Mouse (Mus musculus) ovary, postnatal 36 days (tissue): ENCODE results near the gene Aftph.
A peak's percentile ranks its signal among the peaks of the same experiment; 100 is the strongest.
"Not testable (repeated sequence)": the region's sequence is repeated elsewhere in the genome, so short reads cannot be mapped to it uniquely, and the experiment has no call there.

Source experiments
- DNase-seq: peaks from one replicate; pipeline ENCODE4 v3.0.0; 2022; ENCODE audit warnings: low spot score, mixed read lengths

Gene Aftph

GRCm38 (mm10) chr11:20741201-20742100 lies at the start of gene Aftph:
TSS of gene Aftph (minus strand) at chr11:20741589.
- DNase-seq = peak; percentile 98

- no peak for DNase-seq
Observed at GRCm38 (mm10) chr11:20789015-20789414, 47.6 kb upstream of the Aftph start.

GRCm38 (mm10) chr11:20788070-20788469 lies 46.7 kb upstream of the Aftph start:
- DNase-seq = no peak

GRCm38 (mm10) chr11:20786191-20786590 lies 44.8 kb upstream of the Aftph start:
- no peak for DNase-seq

GRCm38 (mm10) chr11:20785186-20785585 lies 43.8 kb upstream of the Aftph start:
- no peak for DNase-seq

GRCm38 (mm10) chr11:20784776-20785175 lies 43.4 kb upstream of the Aftph start:
- no peak for DNase-seq

- no peak for DNase-seq
Observed at GRCm38 (mm10) chr11:20783467-20783866, 42.1 kb upstream of the Aftph start.

- DNase-seq = no peak
Observed at GRCm38 (mm10) chr11:20782620-20783019, 41.2 kb upstream of the Aftph start.

GRCm38 (mm10) chr11:20780312-20780711 lies 38.9 kb upstream of the Aftph start:
- DNase-seq = no peak

GRCm38 (mm10) chr11:20778861-20779563 lies 37.6 kb upstream of the Aftph start:
- DNase-seq = no peak

GRCm38 (mm10) chr11:20778298-20778697 lies 36.9 kb upstream of the Aftph start:
- DNase-seq = no peak

GRCm38 (mm10) chr11:20776668-20777067 lies 35.3 kb upstream of the Aftph start:
- DNase-seq = no peak

- DNase-seq = no peak
Observed at GRCm38 (mm10) chr11:20772642-20773041, 31.3 kb upstream of the Aftph start.

GRCm38 (mm10) chr11:20771827-20772226 lies 30.4 kb upstream of the Aftph start:
- DNase-seq = not testable (repeated sequence)

GRCm38 (mm10) chr11:20761984-20762383 lies 20.6 kb upstream of the Aftph start:
- not testable (repeated sequence) for DNase-seq

GRCm38 (mm10) chr11:20750573-20750972 lies 9.2 kb upstream of the Aftph start:
- DNase-seq = no peak

GRCm38 (mm10) chr11:20743353-20743752 lies 2.0 kb upstream of the Aftph start:
- no peak for DNase-seq

GRCm38 (mm10) chr11:20742361-20742897 lies 1.0 kb upstream of the Aftph start:
- no peak for DNase-seq

GRCm38 (mm10) chr11:20740481-20741200 lies 748 bp downstream of the Aftph start:
- DNase-seq = peak; percentile 56

- DNase-seq = no peak
Observed at GRCm38 (mm10) chr11:20734066-20734465, 7.3 kb downstream of the Aftph start.

GRCm38 (mm10) chr11:20733486-20734030 lies 7.8 kb downstream of the Aftph start:
- DNase-seq = no peak

- DNase-seq = no peak
Observed at GRCm38 (mm10) chr11:20729403-20729802, 12.0 kb downstream of the Aftph start.
